Mouse (Mus musculus) liver, embryonic 11.5 days (tissue): ENCODE results near the gene Ccdc152. TPM values are rescaled to one million over a fixed set of nuclear protein-coding genes. Genes with fewer than 3 reads are reported as not detected.

ENCODE experiments used
- ATAC-seq: fragments of 200-750 bp; cut with Nextera tagmentation; replicated peaks from 2 replicates; pipeline ENCODE4 v1.8.0; 2017; ENCODE audit warnings: moderate number of reproducible peaks, mild to moderate bottlenecking, moderate TSS enrichment, moderate library complexity; ENCODE audit not compliant: low FRiP score
- DNase-seq: peaks from one replicate; pipeline ENCODE4 v3.0.0-alpha.2; 2017; ENCODE audit warnings: low spot score
- H3K27ac ChIP-seq: fragments of 300-500 bp; sonication (generic); 2 replicates; pipeline ENCODE4 v1.5.1; 2014; ENCODE audit warnings: mild to moderate bottlenecking, low read depth, low read length, control low read depth
- H3K27me3 ChIP-seq: fragments of 300-500 bp; sonication (generic); replicated peaks from 2 replicates; pipeline ENCODE4 v1.6.1; 2014; ENCODE audit warnings: low read length, mixed read lengths; ENCODE audit not compliant: control insufficient read depth, insufficient read depth
- H3K36me3 ChIP-seq: fragments of 300-500 bp; sonication (generic); 2 replicates; pipeline ENCODE4 v1.6.1; 2014; ENCODE audit warnings: mild to moderate bottlenecking, low read length, moderate library complexity, mixed read lengths; ENCODE audit not compliant: control insufficient read depth, insufficient read depth
- H3K4me1 ChIP-seq: fragments of 300-500 bp; sonication (generic); replicated peaks from 2 replicates; pipeline ENCODE4 v1.6.1; 2014; ENCODE audit warnings: low read length, mixed read lengths; ENCODE audit not compliant: control insufficient read depth, insufficient read depth
- H3K4me2 ChIP-seq: fragments of 300-500 bp; sonication (generic); 2 replicates; pipeline ENCODE4 v1.6.1; 2014; ENCODE audit warnings: mild to moderate bottlenecking, control low read depth, moderate library complexity
- H3K4me3 ChIP-seq: fragments of 300-500 bp; sonication (generic); 2 replicates; pipeline ENCODE4 v1.5.1; 2014; ENCODE audit warnings: low read depth, low read length, control low read depth
- H3K9ac ChIP-seq: fragments of 300-500 bp; sonication (generic); 2 replicates; pipeline ENCODE4 v1.6.1; 2014; ENCODE audit warnings: low read depth, low read length, control low read depth
- H3K9me3 ChIP-seq: fragments of 300-500 bp; sonication (generic); 2 replicates; pipeline ENCODE4 v1.6.1; 2016; ENCODE audit warnings: low read length, inconsistent platforms, mixed read lengths; ENCODE audit not compliant: control insufficient read depth
- WGBS: fragments of 180-500 bp; shearing (Covaris S2); extraction: QIAGEN DNeasy Blood & Tissue Kit; methylation state at CpG from one replicate; pipeline ENCODE4 v1.1.7; 2014; 5-methylcytosine and 5-hydroxymethylcytosine counted together
- polyA plus RNA-seq: library from polyadenylated mRNA; unstranded; fragments of >200 nt; fragmentation: Nextera tagmentation; extraction: Ambion mirVana; gene quantifications from 2 replicates; pipeline ENCODE4 v1.2.1, GENCODE M21; 2014

Gene Ccdc152
- polyA plus RNA-seq, 1 experiment from 2014 or later: 0.32 TPM

- peak overlapping the region; percentile 56 for H3K4me2 ChIP-seq
- ATAC-seq (peak; percentile 93), DNase-seq (peak; percentile 73)
- peak overlapping the region; percentile 70; the same call in 1 of the 2 replicates for H3K27ac ChIP-seq
- H3K4me1 ChIP-seq: peaks cover 8% of the 10 kb centered on the region
- H3K27me3 ChIP-seq: no peaks in the 10 kb centered on the region
- H3K4me3 ChIP-seq: peak overlapping the region; percentile 34
- H3K36me3 ChIP-seq: no peaks in the 10 kb centered on the region; the same call in 1 of the 2 replicates
- WGBS: 4% methylated on average over 12 of the region's 12 CpGs
- peak overlapping the region; percentile 66 for H3K9ac ChIP-seq
- H3K9me3 ChIP-seq: no peaks in the 10 kb centered on the region
Observed at GRCm38 (mm10) chr15:3270646-3271077, 32.7 kb downstream of the Ccdc152 start.

GRCm38 (mm10) chr15:3269996-3270645, 33.2 kb downstream of the Ccdc152 start:
- DNase-seq (no peak), ATAC-seq (peak; percentile 31; the same call in 1 of the 2 replicates)
- H3K27ac ChIP-seq: peak overlapping the region; percentile 70
- H3K27me3 ChIP-seq: no peaks in the 10 kb centered on the region
- peaks cover 8% of the 10 kb centered on the region for H3K4me1 ChIP-seq
- H3K4me3 ChIP-seq: peak overlapping the region; percentile 34; the same call in 1 of the 2 replicates
- H3K36me3 ChIP-seq: no peaks in the 10 kb centered on the region; the same call in 1 of the 2 replicates
- peak overlapping the region; percentile 56 for H3K4me2 ChIP-seq
- peak overlapping the region; percentile 66; the same call in 1 of the 2 replicates for H3K9ac ChIP-seq
- H3K9me3 ChIP-seq: no peaks in the 10 kb centered on the region
- 31% methylated on average over 6 of the region's 6 CpGs for WGBS

- H3K36me3 ChIP-seq: no peaks in the 10 kb centered on the region
- H3K4me1 ChIP-seq: peaks cover 8% of the 10 kb centered on the region
- H3K4me3 ChIP-seq: no peak overlapping the region
- 65% methylated on average over 4 of the region's 4 CpGs for WGBS
- H3K27ac ChIP-seq: peak overlapping the region; percentile 70; the same call in 1 of the 2 replicates
- H3K9ac ChIP-seq: no peak overlapping the region
- ATAC-seq (no peak), DNase-seq (no peak)
- H3K9me3 ChIP-seq: no peaks in the 10 kb centered on the region
- H3K4me2 ChIP-seq: no peak overlapping the region
- no peaks in the 10 kb centered on the region for H3K27me3 ChIP-seq
Observed at GRCm38 (mm10) chr15:3269496-3269895, 33.8 kb downstream of the Ccdc152 start.

GRCm38 (mm10) chr15:3268247-3268646, 35.1 kb downstream of the Ccdc152 start, which contains the start of gene Selenop:
Selenop (plus strand) TSS chr15:3268547.
- 82% methylated on average over 6 of the region's 6 CpGs for WGBS
- Histone ChIP-seq H3K4me3 (no peak within 1 kb of the TSS), H3K27ac (no peak within 1 kb of the TSS), H3K4me2 (no peak within 1 kb of the TSS), H3K27me3 (no peaks in the 10 kb centered on the region), H3K4me1 (peaks cover 8% of the 10 kb centered on the region), H3K36me3 (no peaks in the 10 kb centered on the region), H3K9me3 (no peaks in the 10 kb centered on the region), H3K9ac (no peak within 1 kb of the TSS)
- no peak for DNase-seq
- no peak for ATAC-seq

- WGBS: 56% methylated on average over 1 of the region's 1 CpGs
Observed at GRCm38 (mm10) chr15:3264828-3265227, 38.5 kb downstream of the Ccdc152 start.

GRCm38 (mm10) chr15:3264293-3264692, 39.0 kb downstream of the Ccdc152 start:
- no peaks in the 10 kb centered on the region for H3K27me3 ChIP-seq
- H3K9ac ChIP-seq: no peak overlapping the region
- peaks cover 1% of the 10 kb centered on the region for H3K4me1 ChIP-seq
- no peak overlapping the region for H3K4me2 ChIP-seq
- H3K27ac ChIP-seq: no peak overlapping the region
- H3K36me3 ChIP-seq: no peaks in the 10 kb centered on the region
- DNase-seq (no peak), ATAC-seq (no peak)
- WGBS: 59% methylated on average over 4 of the region's 4 CpGs
- H3K9me3 ChIP-seq: no peaks in the 10 kb centered on the region
- no peak overlapping the region for H3K4me3 ChIP-seq

More at GRCm38 (mm10) chr15:3264828-3265227, 38.5 kb downstream of the Ccdc152 start:
- Histone ChIP-seq H3K27me3 (no peaks in the 10 kb centered on the region), H3K27ac (no peak overlapping the region), H3K9me3 (no peaks in the 10 kb centered on the region), H3K9ac (no peak overlapping the region), H3K4me3 (no peak overlapping the region), H3K4me1 (peaks cover 5% of the 10 kb centered on the region), H3K36me3 (no peaks in the 10 kb centered on the region), H3K4me2 (no peak overlapping the region)
- no peak for ATAC-seq
- no peak for DNase-seq

GRCm38 (mm10) chr15:3262883-3263282, 40.4 kb downstream of the Ccdc152 start:
- Histone ChIP-seq H3K9me3 (no peaks in the 10 kb centered on the region), H3K9ac (no peak overlapping the region), H3K36me3 (no peaks in the 10 kb centered on the region), H3K4me2 (no peak overlapping the region), H3K4me3 (no peak overlapping the region), H3K27me3 (no peaks in the 10 kb centered on the region), H3K27ac (no peak overlapping the region), H3K4me1 (no peaks in the 10 kb centered on the region)
- 69% methylated on average over 3 of the region's 3 CpGs for WGBS
- ATAC-seq (no peak), DNase-seq (no peak)

GRCm38 (mm10) chr15:3260309-3260708, 43.0 kb downstream of the Ccdc152 start:
- ATAC-seq (no peak), DNase-seq (no peak)
- H3K4me1 ChIP-seq: no peaks in the 10 kb centered on the region
- no peaks in the 10 kb centered on the region for H3K9me3 ChIP-seq
- 80% methylated on average over 4 of the region's 4 CpGs for WGBS
- no peak overlapping the region for H3K4me3 ChIP-seq
- H3K27ac ChIP-seq: no peak overlapping the region
- no peaks in the 10 kb centered on the region for H3K36me3 ChIP-seq
- no peak overlapping the region for H3K9ac ChIP-seq
- H3K4me2 ChIP-seq: no peak overlapping the region
- H3K27me3 ChIP-seq: no peaks in the 10 kb centered on the region

- WGBS: 65% methylated on average over 1 of the region's 1 CpGs
- Histone ChIP-seq H3K36me3 (no peaks in the 10 kb centered on the region), H3K27me3 (no peaks in the 10 kb centered on the region), H3K27ac (no peak overlapping the region), H3K9me3 (no peaks in the 10 kb centered on the region), H3K9ac (no peak overlapping the region), H3K4me3 (no peak overlapping the region), H3K4me2 (no peak overlapping the region), H3K4me1 (no peaks in the 10 kb centered on the region)
- ATAC-seq: no peak
- no peak for DNase-seq
Observed at GRCm38 (mm10) chr15:3259025-3259424, 44.3 kb downstream of the Ccdc152 start.
